Mouse (Mus musculus) kidney, adult 2 months (tissue): Measurements from ENCODE around the gene Efcab2. TPM values are rescaled to one million over a fixed set of nuclear protein-coding genes. Genes with fewer than 3 reads are reported as not detected.

Experiments used
- DNase-seq: peaks from one replicate; pipeline ENCODE4 v3.0.0; 2021
- H3K27ac ChIP-seq: fragments of 200-500 bp; 2 replicates; pipeline ENCODE4 v1.5.1; 2012; ENCODE audit warnings: low read depth, low read length, control low read depth, inconsistent platforms; ENCODE audit not compliant: insufficient read depth
- H3K27me3 ChIP-seq: fragments of 200-500 bp; replicated peaks from 2 replicates; pipeline ENCODE4 v1.6.1; 2012; ENCODE audit warnings: mild to moderate bottlenecking, moderate library complexity, low read length, inconsistent platforms; ENCODE audit not compliant: control insufficient read depth, insufficient read depth
- H3K36me3 ChIP-seq: fragments of 200-500 bp; 2 replicates; pipeline ENCODE4 v1.6.1; 2012; ENCODE audit warnings: mild to moderate bottlenecking, moderate library complexity, low read length, inconsistent platforms; ENCODE audit not compliant: control insufficient read depth, insufficient read depth
- H3K4me1 ChIP-seq: fragments of 200-500 bp; 2 replicates; pipeline ENCODE4 v1.6.1; 2011; ENCODE audit warnings: low read length; ENCODE audit not compliant: control insufficient read depth, insufficient read depth
- H3K4me3 ChIP-seq: fragments of 200-500 bp; 2 replicates; pipeline ENCODE4 v1.5.1; 2011; ENCODE audit warnings: mild to moderate bottlenecking, low read depth, low read length, control low read depth; ENCODE audit not compliant: insufficient read depth
- CTCF ChIP-seq: fragments of 200-500 bp; conservative IDR thresholded peaks from 2 replicates; pipeline ENCODE4 v1.5.1; 2011; ENCODE audit warnings: low read depth, mild to moderate bottlenecking, control low read depth, low read length, moderate library complexity, mixed read lengths; ENCODE audit not compliant: insufficient read depth, insufficient read length
- POLR2A ChIP-seq: fragments of 200-500 bp; IDR thresholded peaks from one replicate; pipeline ENCODE4 v1.6.1; 2011; ENCODE audit warnings: low read depth, low read length, control low read depth
- WGBS: fragments of 180-500 bp; shearing (Covaris S2); methylation state at CpG from one replicate; pipeline ENCODE4 v1.1.7; 2018; 5-methylcytosine and 5-hydroxymethylcytosine counted together
- polyA plus RNA-seq: library from polyadenylated mRNA; depleted of rRNA; stranded (reverse); fragments of >200 nt; gene quantifications from 2 replicates; pipeline ENCODE4 v1.2.3, GENCODE M21; 2012

Gene Efcab2
- polyA plus RNA-seq, 1 experiment, result 1.6 TPM

- WGBS, result 82% methylated on average over 2 of the region's 2 CpGs
- no peak overlapping the region for H3K4me3 ChIP-seq
- no peaks in the 10 kb centered on the region for H3K27me3 ChIP-seq
- no peaks in the 10 kb centered on the region for H3K36me3 ChIP-seq
- TF ChIP-seq CTCF (no peak), POLR2A (no peak)
- H3K27ac ChIP-seq, result no peak overlapping the region
- no peaks in the 10 kb centered on the region for H3K4me1 ChIP-seq
- no peak for DNase-seq
These were observed 90.3 kb downstream of the Efcab2 start for GRCm38 (mm10) chr1:178496186-178496585.

- Histone ChIP-seq H3K4me1 (no peaks in the 10 kb centered on the region), H3K27ac (no peak overlapping the region), H3K4me3 (no peak overlapping the region), H3K36me3 (no peaks in the 10 kb centered on the region), H3K27me3 (no peaks in the 10 kb centered on the region)
- peak; percentile 5 for DNase-seq
- WGBS, result 48% methylated on average over 1 of the region's 1 CpGs
- TF ChIP-seq CTCF, result peak; percentile 50
- no peak for TF ChIP-seq POLR2A
These were observed 91.0 kb downstream of the Efcab2 start for GRCm38 (mm10) chr1:178496841-178497240.

- H3K4me1 ChIP-seq, result no peaks in the 10 kb centered on the region
- 88% methylated on average over 8 of the region's 8 CpGs for WGBS
- TF ChIP-seq CTCF, result no peak
- TF ChIP-seq POLR2A, result no peak
- no peaks in the 10 kb centered on the region for H3K27me3 ChIP-seq
- DNase-seq, result no peak
- no peaks in the 10 kb centered on the region for H3K36me3 ChIP-seq
- H3K27ac ChIP-seq, result no peak overlapping the region
- no peak overlapping the region for H3K4me3 ChIP-seq
These were observed 101.1 kb downstream of the Efcab2 start for GRCm38 (mm10) chr1:178506938-178507337.

DNA sequence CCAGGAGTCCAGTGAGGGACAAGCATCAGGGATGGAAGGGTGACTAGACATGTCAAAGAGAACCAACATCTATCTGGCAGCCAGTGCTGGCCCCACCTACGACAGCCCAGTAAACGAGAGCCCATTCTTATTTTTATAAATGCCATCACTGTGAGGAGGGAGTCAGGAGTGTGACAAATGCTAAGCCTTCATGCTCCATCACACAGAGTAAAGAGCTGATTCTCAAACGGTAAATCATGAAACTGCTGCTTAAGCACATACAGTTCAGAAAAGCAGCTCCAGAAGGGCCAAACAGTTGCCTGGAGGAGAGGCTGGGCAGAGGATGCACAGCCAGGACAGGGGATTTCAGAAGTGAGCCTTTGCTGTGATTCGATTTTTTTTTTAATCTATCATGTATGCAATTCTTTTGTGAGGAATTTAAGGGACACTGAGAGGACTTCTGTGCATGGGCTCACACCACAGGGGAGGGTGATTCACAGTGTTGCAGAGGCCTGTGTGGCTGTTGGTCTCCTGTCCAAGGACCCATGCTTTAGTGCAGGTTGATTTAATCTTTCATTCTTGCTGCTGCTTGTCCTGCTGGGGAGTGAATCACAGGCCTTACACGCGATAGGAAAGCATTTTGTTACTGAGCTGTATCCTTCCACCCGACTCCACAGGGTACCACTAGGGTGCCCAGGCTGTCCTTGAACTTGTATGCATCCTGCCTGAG, 106.6 kb downstream of the Efcab2 start:
- no peaks in the 10 kb centered on the region for H3K36me3 ChIP-seq
- 45% methylated on average over 7 of the region's 7 CpGs for WGBS
- H3K27me3 ChIP-seq, result no peaks in the 10 kb centered on the region
- DNase-seq, result no peak
- TF ChIP-seq POLR2A (no peak), CTCF (no peak)
- no peak overlapping the region for H3K27ac ChIP-seq
- no peak overlapping the region for H3K4me3 ChIP-seq
- no peaks in the 10 kb centered on the region for H3K4me1 ChIP-seq

DNA sequence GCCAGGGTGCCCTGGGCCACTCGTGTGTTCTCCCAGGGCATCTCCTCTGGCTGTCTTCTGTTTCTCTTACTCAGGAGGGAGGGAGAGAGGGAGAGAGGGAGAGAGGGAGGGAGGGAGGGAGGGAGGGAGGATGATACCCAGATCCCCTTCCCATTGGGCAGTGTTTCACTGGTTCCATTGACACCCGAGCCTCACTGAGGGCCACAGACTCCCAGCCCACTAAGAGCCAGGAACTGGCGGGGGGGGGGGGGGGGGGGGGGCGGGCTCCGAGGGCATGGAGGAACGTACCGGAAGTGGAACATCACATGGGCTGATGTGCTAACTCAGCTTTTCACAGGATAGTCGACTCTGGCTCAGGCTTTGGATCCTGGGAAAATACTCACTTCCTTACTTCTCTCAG, 108.1 kb downstream of the Efcab2 start:
- TF ChIP-seq CTCF (no peak), POLR2A (no peak)
- H3K4me1 ChIP-seq, result no peaks in the 10 kb centered on the region
- no peak overlapping the region for H3K27ac ChIP-seq
- H3K4me3 ChIP-seq, result no peak overlapping the region
- no peak for DNase-seq
- 9% methylated on average over 7 of the region's 8 CpGs for WGBS
- no peaks in the 10 kb centered on the region for H3K27me3 ChIP-seq
- no peaks in the 10 kb centered on the region for H3K36me3 ChIP-seq

DNA sequence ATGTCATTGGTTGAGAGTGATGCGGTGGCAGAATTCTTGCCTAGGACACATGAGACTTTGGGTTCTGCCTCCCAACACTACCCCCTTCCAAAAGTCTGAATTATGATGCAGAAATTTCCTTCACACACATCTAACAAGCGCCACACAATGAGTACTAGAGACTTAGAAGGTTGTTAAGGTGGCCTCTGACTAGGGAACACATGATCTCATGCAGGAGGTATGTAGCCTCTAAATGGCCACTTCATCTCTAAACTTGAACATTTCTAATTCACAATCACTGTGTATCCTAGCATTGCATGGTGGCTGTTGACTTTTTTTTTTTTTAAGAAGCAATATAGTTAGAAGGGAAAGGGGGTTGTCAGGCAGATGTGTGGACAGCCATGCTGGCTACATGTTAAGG, 110.0 kb downstream of the Efcab2 start:
- H3K36me3 ChIP-seq, result no peaks in the 10 kb centered on the region
- no peak for DNase-seq
- no peaks in the 10 kb centered on the region for H3K4me1 ChIP-seq
- no peak overlapping the region for H3K27ac ChIP-seq
- TF ChIP-seq POLR2A (no peak), CTCF (no peak)
- no peak overlapping the region for H3K4me3 ChIP-seq
- no peaks in the 10 kb centered on the region for H3K27me3 ChIP-seq
- WGBS, result 79% methylated on average over 2 of the region's 2 CpGs

GRCm38 (mm10) chr1:178522389-178522788, 116.5 kb downstream of the Efcab2 start:
- H3K27ac ChIP-seq, result no peak overlapping the region
- WGBS, result 74% methylated on average over 5 of the region's 5 CpGs
- TF ChIP-seq POLR2A, result no peak
- no peak for TF ChIP-seq CTCF

DNA sequence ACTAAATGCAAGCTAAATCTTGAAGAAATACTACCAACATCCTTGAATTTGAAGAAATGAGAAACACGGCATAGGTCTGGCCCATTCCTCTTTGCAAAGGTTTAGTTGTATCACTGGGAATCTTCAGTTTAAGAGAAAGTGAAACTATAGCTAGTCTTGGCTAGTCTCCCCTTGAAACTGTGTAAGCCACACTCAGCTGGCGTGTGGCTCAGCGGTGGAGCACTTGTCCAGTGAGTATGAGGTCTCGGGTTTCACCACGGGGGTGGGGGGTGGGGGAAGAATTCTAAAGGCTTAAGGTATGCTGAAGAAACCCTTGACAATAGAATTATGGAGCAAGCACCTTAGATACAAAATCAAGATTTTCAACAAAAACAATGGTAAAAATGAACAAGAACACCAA, 117.3 kb downstream of the Efcab2 start:
- H3K27ac ChIP-seq, result no peak overlapping the region
- 54% methylated on average over 5 of the region's 5 CpGs for WGBS
- no peak for TF ChIP-seq CTCF
- TF ChIP-seq POLR2A, result no peak

More at GRCm38 (mm10) chr1:178522389-178522788, 116.5 kb downstream of the Efcab2 start:
- Histone ChIP-seq H3K4me1 (no peaks in the 10 kb centered on the region), H3K36me3 (no peaks in the 10 kb centered on the region), H3K27me3 (no peaks in the 10 kb centered on the region), H3K4me3 (no peak overlapping the region)
- DNase-seq, result no peak

More for the DNA sequence above, 117.3 kb downstream of the Efcab2 start:
- DNase-seq, result no peak
- Histone ChIP-seq H3K4me1 (no peaks in the 10 kb centered on the region), H3K36me3 (no peaks in the 10 kb centered on the region), H3K4me3 (no peak overlapping the region), H3K27me3 (no peaks in the 10 kb centered on the region)
